ENCODE assay signal across 8 mouse cellular contexts in the genomic region with DNA sequence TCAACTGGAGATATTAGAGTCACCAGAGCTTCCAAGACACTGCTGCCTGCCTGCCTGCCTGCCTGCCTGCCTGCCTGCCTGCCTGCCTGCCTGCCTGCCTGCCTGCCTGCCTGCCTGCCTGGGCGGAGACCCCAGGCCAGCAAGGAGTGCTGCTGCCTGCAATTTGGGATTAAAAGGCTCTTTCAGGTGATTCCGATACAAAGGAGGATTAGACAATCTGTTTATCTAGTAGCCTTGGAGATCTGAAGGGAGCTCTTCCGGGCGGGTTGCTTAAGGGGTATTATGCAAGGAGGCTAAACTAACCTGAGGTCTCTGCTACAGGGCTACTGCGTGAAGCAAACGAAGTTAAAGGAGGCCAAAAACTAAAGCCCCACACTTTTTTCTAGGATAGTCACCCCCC. TPM values are rescaled to one million over a fixed set of nuclear protein-coding genes. Genes with fewer than 3 reads are reported as not detected.
A peak's percentile ranks its signal among the peaks of the same experiment; 100 is the strongest.
DNase-seq lines count a peak whose midpoint lies in the region; ATAC-seq lines count a peak whose summit lies in the region.

No protein-coding gene starts in this region.

- ATAC-seq in kidney, embryonic 14.5 days (ENCODE audit: low FRiP score, low TSS enrichment) = no peak
- no peak for ATAC-seq in forebrain, embryonic 12.5 days (ENCODE audit: low FRiP score)
- ATAC-seq in liver, embryonic 11.5 days (replicated peaks; ENCODE audit: low FRiP score) = no peak
- no peak for ATAC-seq in neural tube, embryonic 14.5 days (ENCODE audit: low read depth)

- intact Hi-C loops in gastrocnemius, postnatal 14 days (cut with DNase I; ENCODE audit: low total_unique reads) = no loop called here

- H3K36me3 ChIP-seq in kidney, embryonic 14.5 days (ENCODE audit: control insufficient read depth, insufficient read depth, low read length) = peaks cover 11% of the 10 kb centered on the region
- H3K36me3 ChIP-seq in forebrain, embryonic 12.5 days (replicated peaks) = peaks cover 30% of the 10 kb centered on the region
- peaks cover 9% of the 10 kb centered on the region for H3K36me3 ChIP-seq in liver, embryonic 11.5 days (ENCODE audit: control insufficient read depth, insufficient read depth, low read length)
- peaks cover 8% of the 10 kb centered on the region for H3K36me3 ChIP-seq in neural tube, embryonic 14.5 days (ENCODE audit: control insufficient read depth, insufficient read depth, low read length)

- peak overlapping the region; percentile 80 for H3K4me2 ChIP-seq in kidney, embryonic 14.5 days (replicated peaks; ENCODE audit: low read depth, low read length)
- H3K4me2 ChIP-seq in forebrain, embryonic 12.5 days = peak overlapping the region; percentile 87
- peak overlapping the region; percentile 85 for H3K4me2 ChIP-seq in liver, embryonic 11.5 days
- peak overlapping the region; percentile 67 for H3K4me2 ChIP-seq in neural tube, embryonic 14.5 days (ENCODE audit: low read depth, low read length)

- no peak for DNase-seq in kidney, adult 11 months
- no peak for DNase-seq in liver, embryonic 11.5 days (ENCODE audit: low spot score)
- DNase-seq in frontal cortex, postnatal 14 days (ENCODE audit: low spot score in 2 of 2) = no peak
- DNase-seq in gastrocnemius, adult 18-20 months (ENCODE audit: low spot score) = no peak
- DNase-seq in gastrocnemius, postnatal 14 days = no peak

- H3K27me3 ChIP-seq in kidney, embryonic 14.5 days (ENCODE audit: control insufficient read depth, insufficient read depth, low read length) = no peaks in the 10 kb centered on the region
- no peaks in the 10 kb centered on the region for H3K27me3 ChIP-seq in forebrain, embryonic 12.5 days
- H3K27me3 ChIP-seq in liver, embryonic 11.5 days (replicated peaks; ENCODE audit: control insufficient read depth, insufficient read depth, low read length) = no peaks in the 10 kb centered on the region
- no peaks in the 10 kb centered on the region for H3K27me3 ChIP-seq in neural tube, embryonic 14.5 days (ENCODE audit: control insufficient read depth, insufficient read depth, low read length)

- 63% methylated on average over 6 of the region's 6 CpGs for WGBS in kidney, embryonic 14.5 days
- 31% methylated on average over 6 of the region's 6 CpGs for WGBS in forebrain, embryonic 12.5 days
- 36% methylated on average over 6 of the region's 6 CpGs for WGBS in liver, embryonic 11.5 days
- whole genome bisulfite sequencing in neural tube, embryonic 14.5 days = 66% methylated on average over 6 of the region's 6 CpGs

- H3K9ac ChIP-seq in kidney, embryonic 14.5 days (ENCODE audit: low read depth, low read length) = peak overlapping the region; percentile 96
- H3K9ac ChIP-seq in forebrain, embryonic 12.5 days = peak overlapping the region; percentile 91
- peak overlapping the region; percentile 96; the same call in 1 of the 2 replicates for H3K9ac ChIP-seq in liver, embryonic 11.5 days (ENCODE audit: low read depth, low read length)
- peak overlapping the region; percentile 88; the same call in 1 of the 2 replicates for H3K9ac ChIP-seq in neural tube, embryonic 14.5 days (replicated peaks; ENCODE audit: low read depth, low read length)

- H3K4me3 ChIP-seq in kidney, embryonic 14.5 days (ENCODE audit: low read length) = peak overlapping the region; percentile 95
- H3K4me3 ChIP-seq in forebrain, embryonic 12.5 days (replicated peaks) = peak overlapping the region; percentile 80
- peak overlapping the region; percentile 81 for H3K4me3 ChIP-seq in liver, embryonic 11.5 days (ENCODE audit: low read depth, low read length)
- peak overlapping the region; percentile 92 for H3K4me3 ChIP-seq in neural tube, embryonic 14.5 days (ENCODE audit: low read depth, low read length)

- no peaks in the 10 kb centered on the region for H3K9me3 ChIP-seq in kidney, embryonic 14.5 days (ENCODE audit: control insufficient read depth, low read length)
- H3K9me3 ChIP-seq in forebrain, embryonic 12.5 days = no peaks in the 10 kb centered on the region
- H3K9me3 ChIP-seq in liver, embryonic 11.5 days (ENCODE audit: control insufficient read depth, low read length) = no peaks in the 10 kb centered on the region
- no peaks in the 10 kb centered on the region for H3K9me3 ChIP-seq in neural tube, embryonic 14.5 days (ENCODE audit: control insufficient read depth, low read length)

- H3K27ac ChIP-seq in kidney, embryonic 14.5 days (ENCODE audit: low read depth, low read length) = peak overlapping the region; percentile 62
- 0 out of 2 replicates have a peak overlapping the region, but pooled peaks have one; percentile 37 for H3K27ac ChIP-seq in forebrain, embryonic 12.5 days
- H3K27ac ChIP-seq in liver, embryonic 11.5 days (ENCODE audit: low read depth, low read length) = peak overlapping the region; percentile 77
- H3K27ac ChIP-seq in neural tube, embryonic 14.5 days (ENCODE audit: low read depth, low read length) = no peak overlapping the region

- H3K4me1 ChIP-seq in kidney, embryonic 14.5 days (ENCODE audit: control insufficient read depth, insufficient read depth, low read length) = peaks cover 29% of the 10 kb centered on the region
- peaks cover 42% of the 10 kb centered on the region for H3K4me1 ChIP-seq in forebrain, embryonic 12.5 days
- peaks cover 64% of the 10 kb centered on the region for H3K4me1 ChIP-seq in liver, embryonic 11.5 days (replicated peaks; ENCODE audit: control insufficient read depth, insufficient read depth, low read length)
- peaks cover 25% of the 10 kb centered on the region for H3K4me1 ChIP-seq in neural tube, embryonic 14.5 days (ENCODE audit: control insufficient read depth, insufficient read depth, low read length)

RNA-seq across cellular contexts. Expression of a gene that starts 1.4 kb away (rescaled TPM):
- polyA plus RNA-seq in kidney, embryonic 14.5 days (2014; fragmentation: Nextera tagmentation; extraction: Ambion mirVana) = 50.7 and 86.2 TPM in 2 replicates
- polyA plus RNA-seq in forebrain, embryonic 12.5 days (2016; fragmentation: Nextera tagmentation; extraction: Ambion mirVana) = 93.1 and 94.6 TPM in 2 replicates
- polyA plus RNA-seq in liver, embryonic 11.5 days (2014; fragmentation: Nextera tagmentation; extraction: Ambion mirVana) = 59.1 and 64.1 TPM in 2 replicates
- 42.4 and 65.1 TPM in 2 replicates for polyA plus RNA-seq in neural tube, embryonic 14.5 days (2014; fragmentation: Nextera tagmentation; extraction: Ambion mirVana)
- 10 to 100 TPM; 15.2 to 21.4 TPM for total RNA-seq in gastrocnemius, adult 18-20 months (2021)
- total RNA-seq in gastrocnemius, postnatal 14 days (2021) = 10 to 100 TPM; 24.2 to 25.0 TPM

RNA-seq across cellular contexts. Expression of a gene that starts 1.5 kb away (rescaled TPM):
- 30.5 and 55.2 TPM in 2 replicates for polyA plus RNA-seq in kidney, embryonic 14.5 days (2014; fragmentation: Nextera tagmentation; extraction: Ambion mirVana)
- polyA plus RNA-seq in forebrain, embryonic 12.5 days (2016; fragmentation: Nextera tagmentation; extraction: Ambion mirVana) = 53.7 and 60.1 TPM in 2 replicates
- 41.1 and 41.4 TPM in 2 replicates for polyA plus RNA-seq in liver, embryonic 11.5 days (2014; fragmentation: Nextera tagmentation; extraction: Ambion mirVana)
- 46.7 and 53.3 TPM in 2 replicates for polyA plus RNA-seq in neural tube, embryonic 14.5 days (2014; fragmentation: Nextera tagmentation; extraction: Ambion mirVana)
- total RNA-seq in gastrocnemius, adult 18-20 months (2021) = 100 to 1,000 TPM; 108 to 115 TPM
- 10 to 100 TPM; 64.7 to 67.5 TPM for total RNA-seq in gastrocnemius, postnatal 14 days (2021)
